Mouse (Mus musculus): ENCODE data around the gene Mdga1.

DNA sequence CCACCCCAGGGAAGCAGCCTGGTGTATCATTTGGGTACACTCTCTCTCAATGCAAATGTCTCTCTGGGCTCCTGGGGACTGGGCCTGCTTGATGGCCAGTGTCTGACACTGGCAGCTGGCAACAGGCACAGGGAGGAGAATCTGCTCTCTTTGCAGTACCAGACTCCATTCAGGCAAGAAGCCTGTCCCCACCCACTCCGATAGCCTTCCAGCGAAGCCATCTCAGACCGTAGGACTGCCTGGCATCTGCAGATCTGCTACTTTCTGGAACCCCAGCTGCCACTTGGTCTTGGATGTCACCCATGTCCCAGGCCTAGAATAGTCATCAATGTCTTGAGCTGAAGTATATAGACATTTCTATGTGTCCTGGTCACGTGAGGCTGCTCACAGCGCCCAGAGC is 74.9 kb downstream of the Mdga1 start:
- TF ChIP-seq GATA1 (IDR thresholded peaks at IDR 0.05; ENCODE audit: low read length) (no peak), TAL1 (IDR thresholded peaks at IDR 0.05; ENCODE audit: low read length) (no peak)

Data from erythroblast, embryonic 14.5 days (primary cell).